Mouse (Mus musculus) megakaryocyte, embryonic 14.5 days (primary cell): ENCODE measurements around the gene Fggy.

Source experiments
- FLI1 ChIP-seq: IDR thresholded peaks from 2 replicates; pipeline ENCODE4 v1.6.1; 2012; ENCODE audit warnings: low read length, inconsistent platforms, mixed read lengths
- GATA1 ChIP-seq: IDR thresholded peaks from 3 replicates; pipeline ENCODE4 v1.6.1; 2012; ENCODE audit warnings: mixed read lengths, low read length, inconsistent platforms, borderline replicate concordance

- TF ChIP-seq FLI1 (no peak), GATA1 (no peak)
These were observed 13.8 kb upstream of the Fggy start for GRCm38 (mm10) chr4:95543529-95543928.
